Mouse (Mus musculus): Measurements from ENCODE around the gene Vmn1r151. TPM values are rescaled to one million over a fixed set of nuclear protein-coding genes. Genes with fewer than 3 reads are reported as not detected.

Vmn1r151 gene
- not detected for polyA plus RNA-seq (2017; shearing (Covaris generic))

DNA sequence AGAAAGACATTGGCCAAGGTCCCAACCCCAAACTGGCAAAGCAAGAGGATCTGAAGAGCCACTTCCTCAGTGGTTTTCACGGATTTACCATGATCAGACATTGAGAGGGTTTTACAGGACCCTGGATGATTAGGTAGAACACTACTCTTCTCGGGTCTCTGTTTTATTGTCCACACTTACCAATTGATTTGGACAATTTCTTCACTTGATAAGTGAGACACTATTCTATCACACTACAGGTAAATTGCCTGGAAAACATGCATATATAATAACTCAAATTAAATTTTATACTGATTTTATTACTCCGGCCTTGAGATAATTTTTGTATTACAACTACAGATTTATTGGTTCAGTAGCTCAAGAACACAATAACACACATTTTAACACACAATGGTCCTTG lies at the start of gene Vmn1r151:
Gene Vmn1r151, minus strand, starts transcription at position 101 of the 400 bp plus-strand sequence.

GRCm38 (mm10) chr7:22534787-22535186 lies 35.3 kb upstream of the Vmn1r151 start, which contains the start of gene Gm8677:
TSS of gene Gm8677 (minus strand) at chr7:22534887.

DNA sequence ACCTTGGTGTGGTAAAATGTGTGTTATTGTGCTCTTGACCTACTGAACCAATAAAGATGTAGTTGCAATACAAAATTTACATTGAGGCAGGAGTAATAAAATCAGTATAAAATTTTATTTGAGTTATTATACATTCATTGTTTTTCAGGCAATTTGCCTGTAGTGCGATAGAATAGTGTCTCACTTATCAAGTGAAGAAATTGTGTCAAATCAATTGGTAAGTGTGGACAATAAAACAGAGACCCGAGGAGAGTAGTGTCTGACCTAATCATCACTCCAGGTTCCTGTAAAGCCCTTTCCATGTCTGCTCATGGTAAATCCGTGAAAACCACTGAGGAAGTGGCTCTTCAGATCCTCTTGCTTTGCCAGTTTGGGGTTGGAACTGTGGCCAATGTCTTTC lies 23.2 kb upstream of the Vmn1r151 start, which contains the start of gene Vmn1r152:
Gene Vmn1r152, plus strand, starts transcription at position 301 of the 400 bp plus-strand sequence.

GRCm38 (mm10) chr7:22463975-22464374 lies 35.5 kb downstream of the Vmn1r151 start, which contains the start of gene Gm10665:
TSS of gene Gm10665 (minus strand) at chr7:22464075.

Other genes with a start within 250 kb of the Vmn1r151 start
- gene Gm4187, start 170.0 kb downstream of the Vmn1r151 start, polyA plus RNA-seq (2017; shearing (Covaris generic)): not detected
- gene Gm8660, start 128.6 kb downstream of the Vmn1r151 start, polyA plus RNA-seq (2017; shearing (Covaris generic)): not detected
- not detected for gene Vmn1r148, start 86.1 kb downstream of the Vmn1r151 start, polyA plus RNA-seq (2017; shearing (Covaris generic))
- gene Vmn1r149, start 61.4 kb downstream of the Vmn1r151 start, polyA plus RNA-seq (2017; shearing (Covaris generic)): not detected
- not detected for gene Gm10665, start 35.6 kb downstream of the Vmn1r151 start, polyA plus RNA-seq (2017; shearing (Covaris generic))
- gene Vmn1r152, start 23.3 kb upstream of the Vmn1r151 start, polyA plus RNA-seq (2017; shearing (Covaris generic)): not detected
- gene Gm8677, start 35.2 kb upstream of the Vmn1r151 start, polyA plus RNA-seq (2017; shearing (Covaris generic)): not detected
- gene Gm4201, start 65.7 kb upstream of the Vmn1r151 start, polyA plus RNA-seq (2017; shearing (Covaris generic)): not detected
- gene Gm4565, start 88.4 kb upstream of the Vmn1r151 start, polyA plus RNA-seq (2017; shearing (Covaris generic)): not detected
- gene Vmn1r155, start 158.3 kb upstream of the Vmn1r151 start, polyA plus RNA-seq (2017; shearing (Covaris generic)): not detected
- not detected for gene Gm8693, start 192.6 kb upstream of the Vmn1r151 start, polyA plus RNA-seq (2017; shearing (Covaris generic))
- not detected for gene Gm4567, start 220.0 kb upstream of the Vmn1r151 start, polyA plus RNA-seq (2017; shearing (Covaris generic))